Mouse (Mus musculus): Measurements from ENCODE around the gene Snrnp200. TPM values are rescaled to one million over a fixed set of nuclear protein-coding genes. Genes with fewer than 3 reads are reported as not detected.
"Not testable (repeated sequence)": the region's sequence is repeated elsewhere in the genome, so short reads cannot be mapped to it uniquely, and the experiment has no call there.

The Snrnp200 gene
- total RNA-seq (2018; cell fraction: chromatin; rRNA removed): 100 to 1,000 TPM in 15 of 26 experiments, 10 to 100 TPM in 11; 43.5 to 149 (median 102) TPM
- 10 to 100 TPM; 34.9 to 66.8 (median 52.8) TPM for total RNA-seq (2018; cell fraction: cytosol; rRNA removed)
- total RNA-seq (2018; cell fraction: nucleus; rRNA removed): 10 to 100 TPM; 42.4 to 93.0 (median 70.9) TPM
- polyA plus RNA-seq (2018): 44.6 to 52.3 TPM (median 48.2 TPM) in 3 replicates

- 5% methylated on average over 34 of the region's 36 CpGs for WGBS (ENCODE audit: missing documents)
- Histone ChIP-seq H3K36me3 (ENCODE audit: inconsistent target) (peaks cover 32% of the 10 kb centered on the region), H3K4me3 (ENCODE audit: inconsistent target) (peak within 1 kb of the TSS; percentile 100), H3K27ac (peak within 1 kb of the TSS; percentile 63), H3K79me2 (ENCODE audit: inconsistent target) (peaks cover 29% of the 10 kb centered on the region)
Observed at GRCm38 (mm10) chr2:127207547-127208451, at the start of gene Snrnp200, which contains the start of gene 1810024B03Rik. Snrnp200 (plus strand) TSS chr2:127208386. 1810024B03Rik (minus strand) TSS chr2:127208280.

DNA sequence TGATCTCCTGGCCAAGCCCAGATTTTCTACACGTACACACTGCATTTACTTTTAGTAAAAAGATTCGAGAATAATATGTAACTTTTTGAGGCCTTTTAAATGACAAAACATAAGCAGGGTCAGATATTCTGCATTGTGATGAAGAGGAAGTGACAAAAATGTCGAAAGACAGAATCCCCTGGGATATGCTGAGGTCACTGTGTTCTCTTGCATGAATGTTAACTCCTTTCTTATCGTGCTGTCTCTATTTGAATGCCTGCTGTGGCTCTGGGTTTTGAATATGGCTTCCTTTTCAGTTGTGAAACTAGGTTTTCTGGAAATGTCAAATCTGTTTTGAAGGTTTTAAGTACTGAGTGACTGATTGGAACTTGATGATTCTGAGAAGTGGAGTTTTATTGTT, 42.5 kb upstream of the Snrnp200 start:
- WGBS (ENCODE audit: missing documents): 51% methylated on average over 4 of the region's 4 CpGs

DNA sequence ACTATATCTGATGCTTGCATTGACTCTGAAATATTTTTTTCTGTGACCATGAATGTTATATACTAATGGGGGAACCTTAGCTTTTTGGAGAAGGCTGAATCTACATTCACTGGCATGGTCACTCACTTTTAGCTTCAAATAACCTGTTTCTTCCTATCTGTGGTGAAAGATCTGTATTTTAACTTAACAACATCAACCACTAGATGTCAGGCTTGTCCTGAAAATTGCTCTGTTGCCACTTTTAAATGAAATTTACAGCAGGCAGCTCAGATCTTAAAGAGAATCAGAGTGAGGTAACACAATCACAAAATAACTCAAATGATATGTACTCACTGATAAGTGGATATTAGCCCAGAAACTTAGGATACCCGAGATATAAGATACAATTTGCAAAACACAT, 41.9 kb upstream of the Snrnp200 start:
- H3K27ac ChIP-seq; H3K36me3 ChIP-seq (ENCODE audit: inconsistent target); H3K79me2 ChIP-seq (ENCODE audit: inconsistent target); H3K4me3 ChIP-seq (ENCODE audit: inconsistent target): not testable (repeated sequence)
- WGBS (ENCODE audit: missing documents): no CpG with 5 or more reads among the region's 1 CpGs

More for the DNA sequence above, 42.5 kb upstream of the Snrnp200 start:
- Histone ChIP-seq H3K36me3 (ENCODE audit: inconsistent target) (no peaks in the 10 kb centered on the region), H3K79me2 (ENCODE audit: inconsistent target) (no peaks in the 10 kb centered on the region), H3K27ac (0 out of 2 replicates have a peak overlapping the region, but pooled peaks have one; percentile 5), H3K4me3 (ENCODE audit: inconsistent target) (no peak overlapping the region)

DNA sequence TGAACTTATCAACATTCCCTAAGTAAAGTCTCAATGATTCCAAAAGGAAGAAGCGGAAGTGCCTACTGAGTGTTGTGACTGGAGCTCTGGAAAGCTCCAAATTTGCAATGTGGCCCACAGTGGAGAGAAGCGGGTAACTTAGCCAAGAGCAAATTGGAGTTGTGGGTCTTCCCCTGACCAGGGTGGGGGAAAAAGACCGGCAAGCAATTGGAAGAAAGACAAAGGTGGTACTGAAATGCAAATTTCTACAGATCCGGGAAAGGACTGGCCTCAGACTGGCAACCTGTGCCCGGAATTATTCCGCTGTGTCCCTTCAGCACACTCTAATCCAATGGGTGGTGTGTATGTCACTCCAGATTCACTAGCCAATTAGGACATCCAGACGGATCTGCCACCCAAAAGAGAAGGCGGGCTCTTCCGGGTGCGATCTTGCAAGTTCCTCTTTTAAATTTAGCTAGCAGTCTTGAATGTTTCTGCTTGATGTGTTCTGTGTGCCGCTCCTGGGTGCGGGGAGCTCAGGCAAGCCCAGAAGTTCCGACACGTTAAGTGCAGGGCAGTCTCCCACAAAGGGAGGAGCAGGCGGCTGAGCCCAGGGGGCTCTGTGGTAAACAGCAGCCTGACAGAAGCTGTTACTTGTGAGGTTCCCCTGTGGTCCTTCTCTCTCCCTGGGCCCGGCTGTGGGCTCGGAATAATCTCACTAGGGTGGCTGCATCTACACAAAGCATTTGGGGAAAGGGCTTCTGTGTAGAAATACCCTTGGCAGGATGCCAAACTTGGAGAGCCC, 25.4 kb upstream of the Snrnp200 start:
- H3K36me3 ChIP-seq (ENCODE audit: inconsistent target): no peaks in the 10 kb centered on the region
- 4% methylated on average over 17 of the region's 17 CpGs for WGBS (ENCODE audit: missing documents)
- no peaks in the 10 kb centered on the region for H3K79me2 ChIP-seq (ENCODE audit: inconsistent target)
- peak overlapping the region; percentile 50 for H3K4me3 ChIP-seq (ENCODE audit: inconsistent target)
- H3K27ac ChIP-seq: peak overlapping the region; percentile 89

DNA sequence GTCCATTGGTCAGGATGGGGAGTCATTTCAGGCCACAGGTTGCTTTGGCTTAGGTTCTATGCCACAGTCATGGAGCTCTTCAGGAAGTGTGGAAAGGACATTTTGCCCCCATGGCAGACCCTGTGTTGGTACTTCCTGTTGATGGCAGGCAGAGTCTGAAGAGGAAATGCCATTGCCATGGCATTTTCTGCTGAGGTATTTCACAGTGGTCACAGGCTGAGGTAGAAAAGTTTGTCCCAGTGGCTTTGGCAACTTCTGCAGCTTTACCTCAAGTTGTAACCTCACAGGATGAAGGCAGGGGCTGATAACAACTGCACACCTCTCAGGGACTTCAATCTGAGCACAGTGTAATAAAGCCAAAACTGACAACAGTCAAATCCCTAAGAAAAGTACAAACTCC, 18.6 kb upstream of the Snrnp200 start:
- no peaks in the 10 kb centered on the region for H3K36me3 ChIP-seq (ENCODE audit: inconsistent target)
- no peaks in the 10 kb centered on the region for H3K79me2 ChIP-seq (ENCODE audit: inconsistent target)
- no peak overlapping the region for H3K4me3 ChIP-seq (ENCODE audit: inconsistent target)
- no peak overlapping the region for H3K27ac ChIP-seq

DNA sequence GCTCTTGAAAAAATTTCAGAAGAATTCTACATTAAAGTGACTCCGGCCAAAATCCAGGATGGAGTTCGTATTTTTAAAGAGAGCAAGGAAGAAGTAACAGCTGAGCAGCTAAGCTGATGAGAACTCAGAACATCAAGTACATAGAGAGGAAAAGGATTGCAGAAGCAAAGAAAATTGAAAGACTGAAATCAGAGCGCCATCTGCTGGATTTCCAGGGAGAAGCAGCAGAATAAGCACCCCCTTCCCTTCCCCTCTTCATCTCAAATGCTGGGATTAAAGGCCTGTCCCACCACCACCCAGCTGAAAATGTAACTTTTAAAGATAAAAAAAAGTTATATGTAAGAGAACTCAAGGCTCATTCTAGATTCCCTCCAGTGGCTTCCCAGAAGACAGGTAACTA, 3.3 kb upstream of the Snrnp200 start:
- Histone ChIP-seq H3K27ac (no peak overlapping the region), H3K79me2 (ENCODE audit: inconsistent target) (peaks cover 18% of the 10 kb centered on the region), H3K36me3 (ENCODE audit: inconsistent target) (peaks cover 10% of the 10 kb centered on the region; the same call in 1 of the 2 replicates), H3K4me3 (ENCODE audit: inconsistent target) (no peak overlapping the region)
- 24% methylated on average over 3 of the region's 3 CpGs for WGBS (ENCODE audit: missing documents)

GRCm38 (mm10) chr2:127205936-127206335, 2.2 kb upstream of the Snrnp200 start:
- 96% methylated on average over 2 of the region's 4 CpGs for WGBS (ENCODE audit: missing documents)
- peaks cover 28% of the 10 kb centered on the region for H3K79me2 ChIP-seq (ENCODE audit: inconsistent target)
- not testable (repeated sequence) for H3K4me3 ChIP-seq (ENCODE audit: inconsistent target); H3K27ac ChIP-seq
- H3K36me3 ChIP-seq (ENCODE audit: inconsistent target): peaks cover 20% of the 10 kb centered on the region

GRCm38 (mm10) chr2:127206916-127207315, 1.3 kb upstream of the Snrnp200 start:
- WGBS (ENCODE audit: missing documents): 88% methylated on average over 2 of the region's 2 CpGs
- no peak overlapping the region for H3K27ac ChIP-seq
- H3K4me3 ChIP-seq (ENCODE audit: inconsistent target): no peak overlapping the region
- peaks cover 28% of the 10 kb centered on the region for H3K36me3 ChIP-seq (ENCODE audit: inconsistent target)
- H3K79me2 ChIP-seq (ENCODE audit: inconsistent target): peaks cover 29% of the 10 kb centered on the region

DNA sequence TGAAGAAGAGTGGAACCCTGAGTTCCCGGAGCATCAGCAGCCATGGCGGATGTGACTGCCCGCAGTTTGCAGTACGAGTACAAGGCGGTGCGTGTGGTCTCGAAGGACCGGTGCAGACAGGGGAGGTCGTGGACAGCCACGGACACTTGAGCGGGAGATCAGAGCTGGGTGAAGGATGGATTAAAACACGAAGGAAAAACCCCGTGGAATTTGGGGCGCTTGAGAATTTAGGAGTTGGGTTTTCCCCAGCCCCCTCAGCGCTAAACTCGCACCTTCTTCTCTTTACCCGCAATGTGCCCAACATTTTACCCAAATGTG, 225 bp downstream of the Snrnp200 start:
- under 1% methylated on average over 17 of the region's 17 CpGs for WGBS (ENCODE audit: missing documents)
- H3K27ac ChIP-seq: peak overlapping the region; percentile 63
- peaks cover 29% of the 10 kb centered on the region for H3K79me2 ChIP-seq (ENCODE audit: inconsistent target)
- H3K4me3 ChIP-seq (ENCODE audit: inconsistent target): peak overlapping the region; percentile 100
- H3K36me3 ChIP-seq (ENCODE audit: inconsistent target): peaks cover 37% of the 10 kb centered on the region

DNA sequence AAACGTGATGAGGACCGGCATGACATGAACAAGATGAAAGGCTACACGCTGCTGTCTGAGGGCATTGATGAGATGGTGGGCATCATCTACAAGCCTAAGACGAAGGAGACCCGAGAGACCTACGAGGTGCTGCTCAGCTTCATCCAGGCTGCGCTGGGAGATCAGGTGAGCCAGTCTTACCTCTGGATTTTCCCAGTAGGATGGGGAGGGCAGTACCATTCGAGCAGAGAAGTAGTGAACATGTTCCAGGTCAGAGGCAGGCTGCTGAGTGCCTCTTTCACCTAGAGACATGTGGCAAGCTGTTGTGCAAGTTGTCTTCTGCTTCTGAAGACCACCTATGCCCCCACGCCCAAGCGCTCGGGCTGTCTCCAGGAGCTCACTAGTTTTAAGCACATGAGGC, 2.5 kb downstream of the Snrnp200 start:
- H3K36me3 ChIP-seq (ENCODE audit: inconsistent target): peaks cover 56% of the 10 kb centered on the region
- H3K79me2 ChIP-seq (ENCODE audit: inconsistent target): peaks cover 29% of the 10 kb centered on the region
- 92% methylated on average over 9 of the region's 11 CpGs for WGBS (ENCODE audit: missing documents)
- no peak overlapping the region for H3K27ac ChIP-seq
- no peak overlapping the region for H3K4me3 ChIP-seq (ENCODE audit: inconsistent target)

DNA sequence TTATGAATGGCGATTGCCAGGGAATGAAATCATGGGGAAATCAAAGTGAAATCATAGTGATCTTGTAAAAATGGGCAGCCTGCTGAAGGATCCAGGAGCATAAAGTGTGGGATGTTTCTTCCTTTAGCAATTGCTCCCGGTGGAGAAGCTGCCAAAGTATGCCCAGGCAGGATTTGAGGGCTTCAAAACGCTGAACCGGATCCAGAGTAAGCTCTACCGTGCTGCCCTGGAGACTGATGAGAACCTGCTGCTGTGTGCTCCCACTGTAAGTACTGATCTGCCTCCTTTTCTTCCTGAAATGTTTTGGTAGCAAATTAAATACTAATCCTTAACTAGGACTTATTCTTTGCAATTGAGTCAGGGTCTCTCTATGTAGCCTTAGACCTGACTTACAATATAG, 9.6 kb downstream of the Snrnp200 start:
- Histone ChIP-seq H3K36me3 (ENCODE audit: inconsistent target) (peaks cover 94% of the 10 kb centered on the region), H3K27ac (no peak overlapping the region), H3K4me3 (ENCODE audit: inconsistent target) (no peak overlapping the region), H3K79me2 (ENCODE audit: inconsistent target) (no peaks in the 10 kb centered on the region)
- 96% methylated on average over 5 of the region's 5 CpGs for WGBS (ENCODE audit: missing documents)

- Histone ChIP-seq H3K4me3 (ENCODE audit: inconsistent target) (no peak overlapping the region), H3K79me2 (ENCODE audit: inconsistent target) (no peaks in the 10 kb centered on the region), H3K27ac (no peak overlapping the region), H3K36me3 (ENCODE audit: inconsistent target) (peaks cover 98% of the 10 kb centered on the region)
- WGBS (ENCODE audit: missing documents): 100% methylated on average over 2 of the region's 3 CpGs
Observed at GRCm38 (mm10) chr2:127225261-127225660, 17.1 kb downstream of the Snrnp200 start.

- peaks cover 95% of the 10 kb centered on the region for H3K36me3 ChIP-seq (ENCODE audit: inconsistent target)
- no peak overlapping the region for H3K27ac ChIP-seq
- H3K4me3 ChIP-seq (ENCODE audit: inconsistent target): no peak overlapping the region
- no peaks in the 10 kb centered on the region for H3K79me2 ChIP-seq (ENCODE audit: inconsistent target)
- WGBS (ENCODE audit: missing documents): over 99% methylated on average over 11 of the region's 11 CpGs
Observed at GRCm38 (mm10) chr2:127237897-127238610, 29.9 kb downstream of the Snrnp200 start.

DNA sequence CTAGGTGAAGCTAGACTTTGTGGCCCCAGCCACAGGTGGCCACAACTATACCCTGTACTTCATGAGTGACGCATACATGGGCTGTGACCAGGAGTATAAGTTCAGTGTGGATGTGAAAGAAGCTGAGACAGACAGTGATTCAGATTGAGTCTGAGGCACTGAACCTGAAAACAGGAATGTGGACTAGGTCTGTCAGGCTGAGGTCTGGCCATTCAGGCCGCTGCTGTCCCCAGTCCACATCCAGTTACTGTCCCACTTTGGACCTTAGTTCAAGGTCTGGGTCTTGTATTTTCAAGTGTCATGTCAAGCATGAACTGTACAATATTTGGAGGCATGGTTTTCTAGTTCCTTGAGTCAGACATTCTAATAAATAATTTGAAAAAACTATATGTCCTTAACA, 31.9 kb downstream of the Snrnp200 start:
- no peaks in the 10 kb centered on the region for H3K79me2 ChIP-seq (ENCODE audit: inconsistent target)
- WGBS (ENCODE audit: missing documents): 100% methylated on average over 2 of the region's 2 CpGs
- H3K4me3 ChIP-seq (ENCODE audit: inconsistent target): no peak overlapping the region
- peaks cover 83% of the 10 kb centered on the region for H3K36me3 ChIP-seq (ENCODE audit: inconsistent target)
- no peak overlapping the region for H3K27ac ChIP-seq

Data from macrophage (primary cell).